Mouse (Mus musculus) thymus, postnatal 0 days (tissue): ENCODE data around the gene Dock3. TPM values are rescaled to one million over a fixed set of nuclear protein-coding genes. Genes with fewer than 3 reads are reported as not detected.
"Not testable (repeated sequence)": the region's sequence is repeated elsewhere in the genome, so short reads cannot be mapped to it uniquely, and the experiment has no call there.

Experiments used
- DNase-seq: peaks from one replicate; pipeline ENCODE4 v3.0.0-alpha.2; 2015; ENCODE audit warnings: low spot score
- polyA plus RNA-seq: library from polyadenylated mRNA; unstranded; fragments of >200 nt; fragmentation: Nextera tagmentation; extraction: Ambion mirVana; gene quantifications from 2 replicates; pipeline ENCODE4 v1.2.1, GENCODE M21; 2015

Gene Dock3
- polyA plus RNA-seq, 1 experiment from 2014 or later = 0.01 TPM

GRCm38 (mm10) chr9:107259571-107259970, 27.9 kb upstream of the Dock3 start:
- DNase-seq = no peak

GRCm38 (mm10) chr9:107255596-107255995, 23.9 kb upstream of the Dock3 start:
- DNase-seq = no peak

DNA sequence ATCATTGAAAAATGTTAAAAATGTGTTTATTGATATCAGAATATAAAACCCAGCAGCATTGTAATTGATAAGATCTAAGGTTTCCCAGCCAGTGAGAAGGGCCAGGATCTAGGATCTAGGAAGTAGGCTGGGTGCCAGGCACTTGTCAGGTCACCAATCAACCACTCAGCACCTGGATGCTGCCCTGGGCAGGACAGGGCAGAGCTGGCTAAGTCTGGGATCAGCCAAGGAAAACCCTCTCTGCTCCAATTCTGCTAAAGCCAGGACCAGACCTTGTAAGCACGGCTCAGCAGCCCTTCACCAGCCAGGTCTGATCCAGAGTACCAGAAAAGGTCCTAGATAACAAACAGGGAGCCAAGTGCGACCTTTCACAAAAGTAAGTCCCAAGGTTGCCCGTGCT, 23.2 kb upstream of the Dock3 start:
- no peak for DNase-seq

GRCm38 (mm10) chr9:107254476-107254875, 22.8 kb upstream of the Dock3 start:
- DNase-seq = no peak

GRCm38 (mm10) chr9:107252164-107252563, 20.5 kb upstream of the Dock3 start:
- no peak for DNase-seq

DNA sequence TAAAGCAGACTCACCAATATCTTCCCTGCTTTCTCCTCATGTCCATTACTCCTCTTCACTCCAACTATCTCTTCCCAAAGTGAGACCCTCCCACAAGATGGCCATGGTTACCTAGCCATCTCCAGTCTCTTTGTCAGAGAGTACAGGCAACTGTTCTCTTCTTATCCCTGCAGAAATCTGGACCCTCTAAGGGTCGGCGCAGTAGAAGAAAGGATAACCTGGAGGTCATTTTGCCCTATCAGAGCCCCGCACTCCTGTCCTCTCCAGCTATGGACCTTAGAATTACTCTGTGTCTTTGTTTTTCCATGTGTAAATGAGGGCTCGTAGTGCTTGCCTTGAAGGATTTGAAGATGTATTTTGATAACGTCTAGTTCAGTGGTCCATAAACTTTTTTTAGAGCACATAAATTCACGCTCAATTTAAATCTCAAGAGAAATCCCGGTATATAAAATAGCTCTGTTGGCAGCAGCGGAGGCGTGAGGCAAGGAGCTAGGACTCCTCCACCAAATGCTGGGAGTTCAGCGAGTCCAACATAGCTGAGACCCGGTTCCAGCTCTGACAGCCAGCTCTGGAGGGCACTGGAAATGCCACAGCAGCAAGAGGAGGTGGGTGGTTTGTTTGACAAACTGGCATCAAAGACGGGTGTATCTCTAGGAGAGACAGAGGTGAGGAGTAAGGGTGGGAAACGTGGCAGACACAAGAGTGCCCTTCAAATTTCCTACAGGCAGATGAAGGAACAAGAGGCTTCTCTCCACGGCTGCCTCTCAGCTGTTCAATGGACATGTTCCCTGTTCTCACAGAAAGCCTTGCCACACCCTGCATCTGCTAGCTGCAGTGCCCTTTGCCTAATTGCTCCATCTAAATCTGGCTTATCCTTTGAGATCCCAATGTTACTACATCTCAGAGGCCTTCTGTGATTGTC, 19.0 kb upstream of the Dock3 start:
- no peak for DNase-seq

- DNase-seq = no peak
Measured at GRCm38 (mm10) chr9:107249154-107249553, 17.4 kb upstream of the Dock3 start.

- DNase-seq = peak; percentile 25
Measured at GRCm38 (mm10) chr9:107246170-107246569, 14.5 kb upstream of the Dock3 start.

GRCm38 (mm10) chr9:107245311-107245710, 13.6 kb upstream of the Dock3 start:
- no peak for DNase-seq

GRCm38 (mm10) chr9:107236151-107236550, 4.4 kb upstream of the Dock3 start:
- DNase-seq = no peak

- no peak for DNase-seq
Measured at GRCm38 (mm10) chr9:107235261-107235660, 3.6 kb upstream of the Dock3 start.

- no peak for DNase-seq
Measured at GRCm38 (mm10) chr9:107232140-107232539, 431 bp upstream of the Dock3 start.

GRCm38 (mm10) chr9:107230991-107231538, 644 bp downstream of the Dock3 start:
- DNase-seq = no peak

DNA sequence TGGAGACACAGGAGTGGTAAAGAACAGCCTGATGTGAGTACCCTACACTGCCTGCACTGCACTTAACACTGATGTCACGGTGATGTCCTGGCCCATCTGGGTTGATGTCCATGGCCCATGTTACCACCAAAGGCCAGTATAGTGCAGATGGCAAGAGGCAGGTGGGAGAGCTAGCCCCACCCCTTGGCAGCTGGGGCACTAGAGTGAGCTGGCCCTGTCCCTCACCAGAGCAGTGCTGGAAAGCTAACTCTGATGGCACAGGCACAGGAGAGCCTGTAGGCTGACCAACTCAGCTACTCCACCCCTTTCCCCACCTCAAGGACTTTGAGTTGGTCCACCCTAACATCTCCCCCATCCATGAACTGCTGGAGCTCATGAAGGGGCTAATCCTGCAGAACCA, 7.1 kb downstream of the Dock3 start:
- no peak for DNase-seq

DNA sequence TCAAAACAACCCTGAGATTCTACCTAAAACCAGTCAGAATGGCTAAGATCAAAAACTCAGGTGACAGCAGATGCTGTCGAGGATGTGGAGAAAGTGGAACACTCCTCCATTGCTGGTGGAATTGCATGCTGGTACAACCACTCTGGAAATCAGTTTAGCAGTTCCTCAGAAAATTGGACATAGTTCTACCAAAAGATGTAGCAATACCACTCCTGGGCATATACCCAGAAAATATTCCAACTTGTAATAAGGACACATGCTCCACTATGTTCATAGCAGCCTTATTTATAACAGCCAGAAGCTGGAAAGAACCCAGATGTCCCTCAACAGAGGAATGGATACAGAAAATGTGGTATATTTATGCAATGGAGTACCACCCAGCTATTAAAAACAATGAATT, 56.9 kb downstream of the Dock3 start:
- DNase-seq = not testable (repeated sequence)

GRCm38 (mm10) chr9:107165792-107166191, 65.9 kb downstream of the Dock3 start:
- no peak for DNase-seq

DNA sequence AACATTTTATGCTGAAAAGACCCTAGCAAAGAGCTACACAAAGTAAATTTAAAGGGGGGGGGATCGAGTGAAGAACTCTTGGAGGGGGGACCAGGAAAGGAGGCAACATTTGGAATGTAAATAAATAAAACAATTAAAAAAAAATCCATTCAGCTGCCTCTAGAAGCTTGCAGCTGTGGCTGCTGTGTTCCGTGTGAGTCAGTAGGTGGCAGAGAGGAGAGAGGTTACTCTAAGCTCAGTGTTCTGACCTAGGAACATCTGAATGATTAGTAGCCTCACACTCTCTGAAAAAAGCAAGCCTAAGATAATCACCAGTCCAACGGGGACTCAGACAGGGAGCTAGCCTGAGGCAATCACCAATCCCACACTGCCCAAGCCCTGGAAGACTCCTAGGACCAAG, 66.9 kb downstream of the Dock3 start:
- DNase-seq = no peak

DNA sequence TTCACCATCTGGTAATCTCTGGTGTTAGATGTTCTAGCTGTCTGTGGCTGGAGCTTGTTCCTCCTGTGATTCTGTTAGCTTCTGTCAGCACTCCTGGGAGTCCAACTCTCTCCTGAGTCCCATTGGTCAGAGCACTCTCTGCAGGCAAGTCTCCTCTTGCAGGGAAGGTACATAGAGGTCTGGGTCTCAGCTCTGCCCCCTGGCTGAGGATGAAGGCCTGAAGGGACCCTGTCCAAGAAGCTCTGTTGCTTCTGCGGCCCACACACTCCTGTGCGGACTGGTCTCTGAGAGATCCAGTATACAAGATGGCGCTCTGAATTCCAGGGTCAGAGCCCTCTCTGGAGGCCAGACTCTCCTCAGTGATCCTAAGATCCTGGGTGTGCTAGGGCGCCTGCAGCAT, 75.3 kb downstream of the Dock3 start:
- not testable (repeated sequence) for DNase-seq

DNA sequence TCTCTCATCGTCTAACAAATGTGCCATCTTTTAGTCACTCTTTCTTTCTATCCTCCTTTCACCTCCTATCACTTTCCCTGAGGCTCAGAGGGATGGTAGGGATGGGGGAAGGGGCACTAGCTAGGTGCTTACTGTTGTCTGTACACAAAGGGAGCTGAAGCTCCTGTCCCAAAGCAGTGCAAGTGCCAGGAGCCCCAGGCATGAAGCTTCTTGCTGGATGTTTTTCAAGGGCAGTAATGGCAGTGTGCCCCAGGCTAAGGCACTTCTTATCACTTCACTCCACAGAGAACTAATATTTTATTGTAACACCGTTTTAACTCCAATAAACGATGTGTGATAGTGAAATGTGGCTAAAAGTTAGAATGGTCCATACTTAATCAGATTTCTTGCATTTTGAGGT, 118.9 kb downstream of the Dock3 start:
- DNase-seq = no peak

GRCm38 (mm10) chr9:107112056-107112455, 119.7 kb downstream of the Dock3 start:
- no peak for DNase-seq

- no peak for DNase-seq
Measured at GRCm38 (mm10) chr9:107099487-107099886, 132.2 kb downstream of the Dock3 start.

DNA sequence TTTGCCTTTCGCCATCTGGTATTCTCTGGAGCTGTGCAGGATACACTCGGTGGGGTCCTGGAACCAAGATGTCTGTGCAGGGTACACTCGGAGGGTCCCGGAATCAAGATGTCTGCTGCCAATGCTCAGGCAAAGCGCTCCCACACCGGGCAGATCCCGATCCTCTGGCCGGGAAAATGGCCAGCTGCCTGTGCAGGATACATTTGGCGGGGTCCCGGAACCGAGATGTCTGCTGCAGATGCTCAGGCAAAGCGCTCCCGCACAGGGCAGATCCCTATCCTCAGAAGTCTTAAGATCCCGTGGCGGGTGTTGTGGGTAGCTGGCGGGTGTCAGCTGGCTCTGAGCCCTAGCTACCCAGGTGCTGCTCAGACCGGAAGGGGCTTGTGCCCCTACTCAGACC, 142.3 kb downstream of the Dock3 start:
- DNase-seq = not testable (repeated sequence)

- no peak for DNase-seq
Measured at GRCm38 (mm10) chr9:107087531-107087930, 144.2 kb downstream of the Dock3 start.
